Mouse (Mus musculus) lung, postnatal 4 days (tissue): ENCODE results near the gene Pim2.
"Not testable (repeated sequence)": the region's sequence is repeated elsewhere in the genome, so short reads cannot be mapped to it uniquely, and the experiment has no call there.

ENCODE experiments used
- DNase-seq, 2 experiments: peaks; one replicate each; pipeline ENCODE4 v3.0.0; 2021

Gene Pim2

DNA sequence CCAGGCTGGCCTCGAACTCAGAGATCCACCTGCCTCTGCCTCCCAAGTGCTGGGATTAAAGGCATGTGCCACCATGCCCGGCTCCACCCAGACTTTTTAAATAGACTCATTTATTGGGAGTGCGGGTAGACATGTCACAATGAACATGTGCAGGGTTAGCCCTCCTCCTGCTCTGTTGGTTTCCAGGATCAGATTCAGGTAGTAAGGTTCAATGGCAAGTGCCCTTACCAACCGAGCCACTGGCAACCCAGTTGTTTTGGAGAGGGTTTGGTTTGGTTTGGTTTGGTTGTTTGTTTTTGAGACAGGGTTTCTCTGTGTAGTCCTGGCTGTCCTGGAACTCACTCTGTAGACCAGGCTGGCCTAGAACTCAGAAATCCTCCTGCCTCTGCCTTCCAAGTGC, 31.2 kb downstream of the Pim2 start, which contains the start of gene Gm10490:
Gene Gm10490, plus strand, starts transcription at position 301 of the 400 bp plus-strand sequence.
- DNase-seq = not testable (repeated sequence)

- DNase-seq = no peak
Observed at GRCm38 (mm10) chrX:7910473-7910872, 32.4 kb downstream of the Pim2 start.

- DNase-seq = peak in 1 of 2 experiments; percentile 60
Observed at GRCm38 (mm10) chrX:7915669-7916068, 37.6 kb downstream of the Pim2 start.

GRCm38 (mm10) chrX:7917960-7918359, 39.9 kb downstream of the Pim2 start:
- not testable (repeated sequence) for DNase-seq

DNA sequence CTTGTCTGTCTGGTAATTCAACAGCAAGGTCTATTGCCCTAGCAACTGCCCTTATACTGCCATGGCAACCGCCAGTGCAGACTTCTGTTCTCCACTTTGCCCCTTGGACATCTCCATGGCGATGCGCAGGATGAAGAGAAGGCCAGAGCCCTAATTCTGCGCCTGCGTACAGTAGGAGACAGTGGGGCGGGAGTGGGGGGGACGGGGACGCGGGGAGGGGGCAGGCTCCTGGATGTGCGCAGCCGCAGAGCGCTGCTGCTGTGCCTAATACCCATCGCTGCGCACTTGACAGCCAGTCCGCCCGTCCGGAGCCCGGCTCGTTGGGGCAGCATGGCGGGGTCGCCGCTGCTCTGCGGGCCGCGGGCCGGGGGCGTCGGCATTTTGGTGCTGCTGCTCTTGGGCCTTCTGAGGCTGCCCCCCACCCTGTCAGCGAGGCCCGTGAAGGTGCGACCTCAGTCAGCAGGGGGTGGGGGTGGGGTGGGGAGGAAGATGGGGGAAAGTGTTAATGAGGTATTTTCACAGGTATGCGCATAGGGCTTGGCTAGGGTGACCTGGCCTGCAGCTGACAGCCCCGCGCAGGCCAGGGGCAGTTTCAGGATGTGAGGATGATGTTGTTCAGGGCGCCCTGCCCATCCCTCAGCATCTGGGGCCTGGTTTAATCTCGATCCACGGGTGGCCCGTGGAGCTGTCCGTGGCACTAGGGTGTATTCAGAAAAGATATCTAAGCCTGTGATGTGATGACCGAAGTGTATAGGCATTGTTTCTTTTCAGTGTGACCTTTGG, 41.7 kb downstream of the Pim2 start, which contains the start of gene Pcsk1n:
Gene Pcsk1n, plus strand, starts transcription at position 222 of the 783 bp plus-strand sequence.
- no peak for DNase-seq

GRCm38 (mm10) chrX:7922032-7922431, 44.0 kb downstream of the Pim2 start:
- no peak for DNase-seq

- DNase-seq = no peak
Observed at GRCm38 (mm10) chrX:7926266-7926665, 48.2 kb downstream of the Pim2 start.

DNA sequence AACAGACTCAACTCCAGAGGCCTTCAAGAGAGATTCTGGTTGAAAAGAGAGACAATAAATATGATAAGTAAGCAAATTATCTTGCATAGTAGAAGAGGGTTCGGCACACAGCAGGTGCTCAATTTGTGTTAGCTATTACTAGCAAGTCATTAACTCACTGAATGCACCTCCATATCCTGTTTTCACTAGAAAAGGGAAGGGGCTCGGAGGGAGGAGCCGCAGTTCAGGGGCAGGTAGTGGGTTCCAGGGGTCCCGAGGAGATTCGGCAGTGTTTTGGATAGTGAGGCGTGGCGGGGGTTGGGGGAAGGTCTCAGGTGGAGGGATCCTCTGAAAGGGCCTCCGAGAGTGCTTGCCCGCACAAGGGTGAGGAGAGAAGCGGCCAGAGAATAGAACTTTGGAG, 49.1 kb downstream of the Pim2 start:
- DNase-seq = no peak

DNA sequence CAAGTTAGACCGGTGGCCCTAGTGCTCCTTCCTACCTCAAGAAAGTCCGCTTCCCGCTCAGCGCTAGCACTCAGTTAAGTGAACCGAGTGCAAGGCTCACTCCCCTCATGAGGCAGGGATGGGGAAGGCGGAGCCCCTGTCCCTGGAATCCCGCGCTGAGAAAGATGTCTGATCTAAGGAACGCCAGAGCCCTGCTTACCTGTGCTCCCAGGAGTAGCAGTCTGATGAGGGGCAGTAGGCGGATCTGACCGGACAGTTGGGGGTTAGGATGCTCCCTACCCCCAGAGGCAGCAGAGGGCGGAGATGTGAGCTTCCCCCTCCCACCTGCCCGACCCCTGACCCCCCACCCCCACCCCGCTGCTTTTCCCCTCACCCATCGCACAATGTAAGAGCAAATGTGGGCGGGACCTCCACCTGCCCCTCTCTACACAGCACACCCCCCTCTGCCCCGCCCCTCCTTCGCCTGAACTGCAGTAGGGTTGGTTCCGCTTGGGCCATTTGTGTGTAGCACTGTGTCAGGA, 50.3 kb downstream of the Pim2 start, which contains the start of gene Eras:
Gene Eras, minus strand, starts transcription at position 338 of the 521 bp plus-strand sequence.
- no peak for DNase-seq
